Mouse (Mus musculus) liver, adult 2 months (tissue): ENCODE results near the gene Ipcef1.

ENCODE experiments used
- CTCF ChIP-seq: fragments of 200-500 bp; IDR thresholded peaks from 2 replicates; pipeline ENCODE4 v1.5.1; 2011; ENCODE audit warnings: low read depth, low read length, control low read depth
- POLR2A ChIP-seq: fragments of 200-500 bp; IDR thresholded peaks from 2 replicates; pipeline ENCODE4 v1.6.1; 2011; ENCODE audit warnings: low read length, control low read depth; ENCODE audit not compliant: insufficient read depth; ENCODE audit errors: extremely low read depth

- TF ChIP-seq CTCF = no peak
- no peak for TF ChIP-seq POLR2A
Observed at GRCm38 (mm10) chr10:6855812-6856211, 196.5 kb downstream of the Ipcef1 start.
